Mouse (Mus musculus) heart, postnatal 4 days (tissue): ENCODE measurements at regions not wholly inside any gene's neighbourhood (a gene's known extent, or its start where the extent isn't known, plus 50 kb on each side); places are given as distances from the start of the nearest gene placed in this dataset.
A peak's percentile ranks its signal among the peaks of the same experiment; 100 is the strongest.

ENCODE experiments used
- DNase-seq: peaks from one replicate; pipeline ENCODE4 v3.0.0; 2021

DNA sequence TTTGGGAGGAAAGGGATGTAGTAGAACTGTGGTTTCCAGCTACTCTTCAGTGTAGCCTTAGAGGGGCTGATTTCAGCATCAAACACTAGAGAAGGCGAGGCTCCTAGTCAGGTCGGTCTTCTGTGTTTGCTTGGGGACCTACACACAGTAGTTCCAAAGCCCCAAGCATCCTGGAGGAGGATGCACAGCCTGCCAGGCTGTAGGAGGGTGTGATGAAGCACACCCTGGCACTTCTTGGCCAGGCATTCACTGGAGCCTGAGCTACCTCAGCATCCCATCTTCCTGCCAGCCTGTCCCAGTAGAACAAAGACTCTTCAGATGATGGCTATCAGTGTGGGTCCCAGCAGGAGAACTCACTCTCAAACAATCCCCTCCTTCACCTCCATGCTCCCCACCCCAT is 233.4 kb upstream of the Tbx18 start:
- DNase-seq: no peak

DNA sequence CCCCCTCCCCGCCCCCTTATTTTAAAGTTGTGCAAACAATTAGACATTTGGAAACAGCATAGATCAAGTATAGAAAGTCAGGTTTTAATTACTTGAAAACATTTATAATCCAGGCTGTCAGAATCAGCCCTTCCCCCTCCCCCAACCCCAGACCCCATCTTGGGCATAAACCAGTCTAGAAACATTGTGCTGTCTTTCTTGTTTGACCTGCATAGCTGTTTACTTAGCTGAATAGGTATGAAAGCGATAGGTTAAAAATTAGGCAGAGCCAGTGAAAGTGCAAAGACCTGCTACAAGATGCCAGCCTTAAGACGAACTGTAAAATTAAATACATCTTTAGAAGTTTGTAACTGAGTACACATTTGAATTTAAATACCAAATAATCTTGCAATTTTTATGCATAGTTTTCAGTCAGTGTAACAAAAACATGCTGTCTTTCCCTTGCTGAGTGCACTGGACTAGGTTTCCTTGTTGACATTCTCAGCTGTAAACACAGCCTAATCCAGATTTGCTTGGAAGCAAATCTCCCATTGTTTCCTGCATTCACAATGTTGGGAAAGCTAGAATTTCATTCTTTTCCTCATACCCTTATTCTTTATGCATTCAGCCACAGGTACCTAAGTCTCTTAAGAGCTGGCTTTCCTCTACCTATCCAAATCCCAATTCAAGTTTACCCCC is 234.2 kb upstream of the Tbx18 start:
- DNase-seq: no peak

- DNase-seq: peak; percentile 52
Observed at GRCm38 (mm10) chr9:87968190-87969082, 237.4 kb upstream of the Tbx18 start.

DNA sequence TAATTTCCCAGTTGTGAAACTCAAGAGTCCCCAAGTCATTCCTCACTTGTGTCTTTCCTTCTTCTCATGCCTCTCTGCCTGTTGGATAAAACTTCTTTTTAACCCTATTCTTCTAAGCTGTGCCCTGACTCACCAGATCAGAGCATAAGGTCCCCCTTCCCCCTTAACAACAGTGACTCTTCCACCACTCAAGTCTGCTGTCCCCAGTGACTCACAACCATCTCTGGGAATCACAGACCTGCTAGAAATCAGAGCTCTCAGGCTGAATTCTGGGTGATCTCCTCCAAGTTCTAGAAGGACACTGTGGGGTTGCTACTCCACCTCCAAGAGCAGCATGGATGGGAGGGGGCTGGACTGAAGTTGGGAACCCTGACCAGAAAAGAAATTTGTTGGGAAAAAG is 239.5 kb upstream of the Tbx18 start:
- no peak for DNase-seq

DNA sequence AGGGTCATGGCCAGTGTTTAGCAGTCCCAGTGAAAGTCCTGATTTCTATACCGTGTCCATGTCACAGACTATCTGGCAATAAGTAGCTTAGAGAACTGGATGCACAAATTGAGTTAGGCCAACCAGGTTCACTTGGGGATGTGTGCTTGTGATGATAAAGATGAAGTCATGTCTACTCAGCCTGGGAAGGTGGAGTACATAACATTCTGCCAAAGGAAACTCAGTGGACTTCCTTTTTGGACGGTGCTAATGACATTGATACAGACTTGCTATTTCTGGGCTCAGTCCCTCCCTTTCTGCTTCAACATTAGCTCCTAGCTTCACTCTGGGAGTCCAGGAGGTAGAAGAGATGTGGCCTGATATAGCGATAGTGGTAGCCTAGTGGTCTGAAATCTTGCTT is 240.7 kb upstream of the Tbx18 start:
- no peak for DNase-seq

- DNase-seq: peak; percentile 54
Observed at GRCm38 (mm10) chr9:87973531-87973930, 242.5 kb upstream of the Tbx18 start.

GRCm38 (mm10) chr9:87984910-87985309 is 253.8 kb upstream of the Tbx18 start:
- DNase-seq: no peak

DNA sequence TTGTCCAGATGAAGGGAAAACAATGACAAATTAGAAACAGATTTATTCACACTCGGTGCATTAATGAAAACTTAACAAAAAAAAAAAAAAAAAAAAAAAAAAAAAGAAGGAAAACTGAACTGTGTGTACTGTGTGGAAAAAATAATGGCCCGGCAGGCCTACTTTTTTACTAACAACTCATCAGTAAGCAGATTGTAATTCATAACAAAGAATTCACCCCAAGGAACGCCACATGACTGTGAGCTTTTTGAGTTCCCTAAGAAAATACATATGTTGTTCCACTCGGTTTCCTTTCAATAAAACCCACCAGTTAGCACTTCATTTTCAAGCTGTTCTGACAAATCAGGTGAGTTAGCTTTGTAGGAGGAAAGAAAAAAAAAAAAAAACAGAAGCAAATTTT is 254.4 kb upstream of the Tbx18 start:
- DNase-seq: no peak

GRCm38 (mm10) chr9:88005945-88006700 is 275.1 kb upstream of the Tbx18 start:
- no peak for DNase-seq

- no peak for DNase-seq
Observed at GRCm38 (mm10) chr9:88023752-88024151, 292.7 kb upstream of the Tbx18 start.

DNA sequence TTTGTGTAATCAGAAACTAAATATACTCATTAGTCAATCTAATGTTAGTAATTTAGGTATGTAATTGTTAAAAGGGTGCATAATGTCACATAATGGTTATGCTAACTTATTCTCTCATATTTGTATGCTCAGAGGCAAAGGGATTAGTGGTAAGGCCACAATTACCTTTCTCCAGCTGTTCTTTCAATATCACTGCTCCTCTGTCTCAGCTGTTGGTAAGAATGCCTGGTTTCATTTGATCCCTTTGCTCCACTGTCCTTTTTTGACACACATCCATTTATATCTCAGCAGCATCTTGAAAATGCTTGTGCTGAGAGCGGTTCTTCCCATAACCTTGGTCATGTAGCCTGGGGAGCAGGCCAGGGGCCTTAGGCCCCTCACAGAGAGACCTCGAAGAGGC is 294.9 kb upstream of the Tbx18 start:
- DNase-seq: no peak

GRCm38 (mm10) chr9:88030509-88031148 is 296.4 kb upstream of the Nt5e start:
- no peak for DNase-seq

- DNase-seq: no peak
Observed at GRCm38 (mm10) chr9:88037560-88037959, 289.4 kb upstream of the Nt5e start.

- DNase-seq: no peak
Observed at GRCm38 (mm10) chr9:88049270-88049669, 277.7 kb upstream of the Nt5e start.

- no peak for DNase-seq
Observed at GRCm38 (mm10) chr9:88049792-88050191, 277.2 kb upstream of the Nt5e start.

DNA sequence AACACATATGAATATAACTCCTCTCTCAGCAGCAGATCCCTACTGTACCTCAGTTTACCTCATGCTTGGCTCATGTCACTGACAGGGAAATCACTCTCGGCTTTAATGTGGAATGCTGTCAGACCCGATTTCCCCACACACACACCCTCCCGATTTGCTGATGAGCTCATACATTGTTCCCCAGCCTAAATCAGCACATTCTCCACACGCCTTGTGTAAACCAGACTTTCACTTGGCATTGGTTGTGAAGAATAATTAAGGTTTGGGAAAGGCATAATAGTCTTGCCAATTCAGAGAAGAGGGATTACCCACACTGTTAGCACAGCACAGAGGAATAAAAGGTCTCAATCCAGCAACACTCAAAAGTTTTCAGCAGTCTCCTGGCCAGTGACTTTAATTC is 268.4 kb upstream of the Nt5e start:
- DNase-seq: no peak

DNA sequence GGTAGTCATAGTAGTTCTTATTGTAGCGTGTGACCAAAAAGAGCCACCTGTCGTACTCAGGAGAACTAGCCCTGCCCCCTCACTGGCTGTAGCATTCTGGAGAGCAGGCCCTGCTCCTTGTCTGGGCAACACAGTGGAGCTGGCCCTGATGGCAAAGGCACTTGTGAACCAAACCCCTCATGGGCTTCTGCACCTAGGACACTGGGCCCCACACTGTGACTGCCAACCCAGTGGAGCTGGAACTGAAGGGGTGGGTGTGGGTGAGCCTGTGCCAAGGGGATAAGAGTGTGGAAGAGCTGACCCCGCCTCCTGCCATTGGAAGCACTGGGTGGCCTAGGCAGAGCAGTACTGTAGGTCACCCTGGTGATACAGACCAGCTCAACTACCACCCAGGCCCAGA is 268.0 kb upstream of the Nt5e start:
- DNase-seq: no peak

DNA sequence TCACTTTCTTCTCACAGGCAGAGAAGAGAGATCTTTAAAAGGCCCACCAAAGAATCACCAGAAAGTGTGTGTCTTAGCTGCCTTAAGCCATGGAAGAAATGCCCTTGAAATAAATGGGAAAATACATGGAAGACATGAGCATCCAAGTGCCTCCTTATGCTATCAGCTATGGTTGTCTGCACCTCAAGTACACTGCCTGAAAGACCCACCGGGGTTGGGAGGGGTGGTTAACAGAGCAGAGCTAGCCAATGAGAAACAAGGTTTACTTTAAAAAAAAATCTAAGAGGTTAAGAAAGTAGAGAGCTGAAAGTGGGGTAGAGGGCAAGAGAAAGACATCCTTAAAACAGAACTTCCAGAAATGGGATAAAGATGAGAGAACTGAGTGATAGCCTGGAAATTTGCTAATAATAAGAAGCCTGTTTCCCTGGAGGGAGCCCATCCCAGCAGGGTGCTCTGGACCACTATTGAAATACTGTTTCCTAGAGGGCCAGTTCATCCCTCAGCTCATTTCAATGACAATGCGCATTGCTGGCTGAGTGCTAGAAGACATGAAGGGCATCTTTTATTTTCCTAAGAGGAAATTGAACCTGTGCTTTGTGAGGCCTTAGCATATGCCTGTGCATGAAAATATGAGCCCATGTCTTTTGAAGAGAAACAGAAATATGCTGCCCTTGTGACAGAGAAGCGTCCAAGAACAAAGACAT is 262.9 kb upstream of the Nt5e start:
- DNase-seq: no peak

GRCm38 (mm10) chr9:88065057-88065456 is 261.9 kb upstream of the Nt5e start:
- no peak for DNase-seq

DNA sequence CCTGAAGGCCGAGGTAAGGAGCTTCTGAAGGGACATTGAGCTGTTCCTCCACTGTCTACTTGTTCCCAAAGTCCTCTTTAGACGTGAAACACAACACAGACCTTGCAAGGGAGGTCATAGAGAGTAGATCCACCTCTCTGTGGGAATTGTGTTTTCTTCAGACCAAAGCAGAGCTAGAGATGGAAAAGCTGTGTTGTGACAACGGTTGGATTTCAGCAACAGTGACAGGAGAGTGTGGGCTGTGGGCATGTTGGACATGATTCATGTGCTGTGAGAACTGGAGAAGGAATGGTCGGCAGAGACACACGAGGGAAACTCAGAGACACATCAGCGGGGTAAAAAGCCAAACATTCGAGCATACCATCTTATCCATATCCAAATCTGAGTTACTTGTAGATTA is 261.2 kb upstream of the Nt5e start:
- no peak for DNase-seq

GRCm38 (mm10) chr9:88068322-88068721 is 258.7 kb upstream of the Nt5e start:
- DNase-seq: no peak

- DNase-seq: peak; percentile 21
Observed at GRCm38 (mm10) chr9:88068881-88069304, 258.1 kb upstream of the Nt5e start.
